Mouse (Mus musculus) kidney, adult 2 months (tissue): ENCODE data around the gene Themis3.

ENCODE experiments used
- CTCF ChIP-seq: fragments of 200-500 bp; conservative IDR thresholded peaks from 2 replicates; pipeline ENCODE4 v1.5.1; 2011; ENCODE audit warnings: low read depth, mild to moderate bottlenecking, control low read depth, low read length, moderate library complexity, mixed read lengths; ENCODE audit not compliant: insufficient read depth, insufficient read length
- POLR2A ChIP-seq: fragments of 200-500 bp; IDR thresholded peaks from one replicate; pipeline ENCODE4 v1.6.1; 2011; ENCODE audit warnings: low read depth, low read length, control low read depth

DNA sequence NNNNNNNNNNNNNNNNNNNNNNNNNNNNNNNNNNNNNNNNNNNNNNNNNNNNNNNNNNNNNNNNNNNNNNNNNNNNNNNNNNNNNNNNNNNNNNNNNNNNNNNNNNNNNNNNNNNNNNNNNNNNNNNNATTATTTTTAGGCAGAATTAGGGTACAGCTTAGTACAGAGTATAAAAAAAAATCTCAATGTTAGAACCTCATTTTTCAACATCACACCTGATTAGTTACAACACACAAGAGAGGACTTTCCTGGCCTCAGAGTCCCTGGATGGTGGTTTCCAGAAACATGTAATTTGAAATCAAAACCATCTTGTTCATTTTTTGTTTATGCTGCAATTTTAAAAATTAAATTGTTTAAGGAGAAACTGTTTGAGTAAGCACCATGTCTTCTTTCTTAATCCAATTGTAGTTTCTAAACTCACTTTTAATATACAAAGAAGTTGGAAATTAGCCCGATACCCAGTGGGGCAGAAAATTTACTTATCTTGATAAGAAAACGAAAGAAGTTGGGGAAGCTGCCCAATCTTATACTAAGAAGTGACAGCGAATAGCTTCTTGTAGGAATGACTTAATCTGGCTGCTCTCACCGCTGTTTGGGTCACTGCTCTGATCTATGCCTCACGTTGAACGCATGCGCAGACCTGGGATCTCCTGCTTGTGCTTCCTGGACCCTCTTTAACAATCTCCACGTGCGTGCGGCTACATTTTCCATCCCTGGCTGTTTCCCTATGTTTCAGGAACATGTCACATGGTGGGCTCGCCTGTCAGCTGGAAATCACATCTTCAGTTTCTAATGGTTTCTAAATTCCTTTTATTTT, 22.4 kb downstream of the Themis3 start:
- TF ChIP-seq POLR2A (no peak), CTCF (no peak)
